Mouse (Mus musculus) mammary gland, adult 2 months (tissue): ENCODE measurements around the gene Fzd9. TPM values are rescaled to one million over a fixed set of nuclear protein-coding genes. Genes with fewer than 3 reads are reported as not detected.

Experiments
- polyA plus RNA-seq: library from polyadenylated mRNA; depleted of rRNA; stranded (reverse); fragments of >200 nt; gene quantifications from 2 replicates; pipeline ENCODE4 v1.2.3, GENCODE M21; 2012; ENCODE audit warnings: low replicate concordance; rRNA removed

Fzd9 gene
- 0.61 and 5.2 TPM in 2 replicates for polyA plus RNA-seq

GRCm38 (mm10) chr5:135251079-135251454, at the start of gene Fzd9:
Gene Fzd9, minus strand, starts transcription at chr5:135251230.

Other genes starting within 250 kb of the Fzd9 start
- 105 and 132 TPM in 2 replicates for gene Abhd11, start 242.1 kb downstream of the Fzd9 start, polyA plus RNA-seq
- gene Stx1a, start 227.7 kb downstream of the Fzd9 start, polyA plus RNA-seq: 13.5 and 18.0 TPM in 2 replicates
- 34.6 and 70.6 TPM in 2 replicates for gene Dnajc30, start 187.0 kb downstream of the Fzd9 start, polyA plus RNA-seq
- 48.1 and 60.4 TPM in 2 replicates for gene Bud23, start 186.3 kb downstream of the Fzd9 start, polyA plus RNA-seq
- 1.6 and 6.2 TPM in 2 replicates for gene Vps37d, start 173.0 kb downstream of the Fzd9 start, polyA plus RNA-seq
- gene Mlxipl, start 161.3 kb downstream of the Fzd9 start, polyA plus RNA-seq: 217 and 264 TPM in 2 replicates
- gene Tbl2, start 101.6 kb downstream of the Fzd9 start, polyA plus RNA-seq: 11.4 and 12.6 TPM in 2 replicates
- 36.2 and 42.7 TPM in 2 replicates for gene Bcl7b, start 82.9 kb downstream of the Fzd9 start, polyA plus RNA-seq
- gene Baz1b, start 64.0 kb downstream of the Fzd9 start, polyA plus RNA-seq: 22.2 and 25.4 TPM in 2 replicates
- not detected in 2 replicates for gene Fkbp6, start 98.8 kb upstream of the Fzd9 start, polyA plus RNA-seq
- not detected in 2 replicates for gene Trim50, start 102.1 kb upstream of the Fzd9 start, polyA plus RNA-seq
- 32.4 and 38.3 TPM in 2 replicates for gene Nsun5, start 118.7 kb upstream of the Fzd9 start, polyA plus RNA-seq
- 12.5 and 27.8 TPM in 2 replicates for gene Pom121, start 143.3 kb upstream of the Fzd9 start, polyA plus RNA-seq